Mouse (Mus musculus) adipocyte (in vitro differentiated cells): ENCODE measurements around the gene Tas2r121.
"Not testable (repeated sequence)": the region's sequence is repeated elsewhere in the genome, so short reads cannot be mapped to it uniquely, and the experiment has no call there.

Experiments used
- DNase-seq: peaks from one replicate; pipeline ENCODE4 v3.0.0-alpha.2; 2016; ENCODE audit warnings: low spot score

Tas2r121 gene

DNA sequence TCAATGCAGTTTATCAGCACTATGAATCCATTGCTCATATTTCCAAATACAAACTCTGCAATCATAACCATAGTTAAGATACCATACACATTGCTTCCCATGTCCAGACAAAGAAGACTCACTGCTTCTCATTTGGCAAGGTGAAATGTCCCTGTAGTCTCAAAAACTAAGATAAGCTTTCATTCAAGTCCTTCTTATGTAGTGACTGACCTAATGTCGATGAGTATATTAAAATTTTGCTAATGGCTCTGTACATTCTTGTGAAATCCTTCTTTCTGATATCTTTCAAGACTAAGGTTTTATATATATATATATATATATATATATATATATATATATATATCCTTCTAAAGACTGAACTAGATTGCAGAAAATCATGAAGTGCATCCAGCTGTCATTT, at the start of gene Tas2r121:
TSS of gene Tas2r121 (minus strand) at position 101 of the 400 bp plus-strand sequence.
- no peak for DNase-seq

DNA sequence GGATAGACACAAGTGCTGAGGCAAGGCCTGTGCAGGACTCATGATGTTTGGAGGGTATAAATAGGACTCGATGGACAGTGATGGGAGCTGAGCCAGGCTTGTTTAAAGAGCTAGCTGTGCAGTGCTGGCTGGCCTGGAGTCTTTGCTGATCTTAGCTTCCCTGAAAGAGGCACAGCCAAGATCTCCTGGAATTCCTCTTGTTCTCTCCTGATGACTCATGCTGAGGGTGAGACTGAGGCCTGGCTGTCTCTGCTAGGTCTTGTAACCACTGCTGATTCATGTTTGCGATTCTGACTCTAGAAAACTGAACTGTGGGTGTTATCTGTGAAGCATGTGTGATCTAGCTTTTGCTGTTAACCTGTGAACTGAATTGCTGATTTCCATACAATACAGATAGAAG, 49.4 kb upstream of the Tas2r121 start:
- no peak for DNase-seq

- no peak for DNase-seq
Measured at GRCm38 (mm10) chr6:132737935-132738334, 37.1 kb upstream of the Tas2r121 start, which contains the start of gene Tas2r115. TSS of gene Tas2r115 (minus strand) at chr6:132738035.

DNA sequence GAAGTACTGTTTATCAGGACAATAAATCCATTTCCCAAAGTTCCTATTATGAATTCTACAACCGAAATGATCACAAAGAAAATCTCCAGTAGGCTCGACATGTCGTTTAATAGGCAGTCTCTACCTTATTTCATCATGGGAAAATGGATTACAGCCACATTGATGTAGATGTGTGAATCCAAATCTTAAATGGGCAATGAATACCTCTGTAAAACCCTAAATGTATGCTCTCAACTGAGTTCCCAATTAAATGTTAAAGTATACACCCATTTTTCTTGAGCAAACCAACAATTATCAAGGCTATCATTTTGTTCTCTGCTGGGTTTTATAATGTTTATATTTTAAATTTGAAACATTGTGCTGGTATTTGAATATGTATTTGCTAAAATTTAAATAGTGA, 11.0 kb upstream of the Tas2r121 start, which contains the start of gene Tas2r122:
TSS of gene Tas2r122 (minus strand) at position 101 of the 400 bp plus-strand sequence.
- DNase-seq, result no peak

DNA sequence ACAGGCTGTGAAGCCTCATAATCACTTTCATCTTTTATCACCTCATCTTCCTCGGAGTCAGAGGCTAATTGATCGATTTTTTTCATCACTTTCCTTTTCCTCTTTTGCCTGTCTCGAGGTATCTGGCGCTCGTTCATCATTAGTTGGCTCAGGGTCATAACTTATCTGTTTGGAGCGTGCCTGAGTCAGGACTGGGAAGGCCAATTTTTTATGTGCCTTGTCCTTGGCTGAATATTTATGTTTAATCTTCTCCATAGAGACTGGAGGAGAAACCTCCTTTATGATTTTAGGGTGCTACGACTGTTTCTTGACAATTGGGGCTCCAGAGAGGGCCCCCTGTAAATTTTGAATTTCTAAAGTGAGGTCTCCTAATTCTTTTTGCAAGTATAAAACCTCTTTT, 9.2 kb downstream of the Tas2r121 start:
- not testable (repeated sequence) for DNase-seq

DNA sequence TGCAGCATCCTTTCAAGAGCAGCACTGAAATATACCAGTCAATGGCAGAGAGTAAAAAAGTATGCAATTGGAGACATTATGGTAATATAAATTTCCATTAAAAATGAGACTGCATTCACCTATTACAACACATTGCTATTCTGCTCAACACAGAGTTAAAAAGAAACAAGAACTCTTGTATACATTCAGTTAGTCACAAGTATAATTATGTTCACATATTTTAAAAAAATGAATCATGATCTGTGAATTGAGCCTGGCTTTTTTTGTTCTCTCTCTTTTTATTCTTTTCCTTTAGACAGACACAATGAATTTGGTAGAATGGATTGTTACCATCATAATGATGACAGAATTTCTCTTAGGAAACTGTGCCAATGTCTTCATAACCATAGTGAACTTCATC, 44.2 kb downstream of the Tas2r121 start, which contains the start of gene Tas2r120:
TSS of gene Tas2r120 (plus strand) at position 301 of the 400 bp plus-strand sequence.
- DNase-seq, result no peak

DNA sequence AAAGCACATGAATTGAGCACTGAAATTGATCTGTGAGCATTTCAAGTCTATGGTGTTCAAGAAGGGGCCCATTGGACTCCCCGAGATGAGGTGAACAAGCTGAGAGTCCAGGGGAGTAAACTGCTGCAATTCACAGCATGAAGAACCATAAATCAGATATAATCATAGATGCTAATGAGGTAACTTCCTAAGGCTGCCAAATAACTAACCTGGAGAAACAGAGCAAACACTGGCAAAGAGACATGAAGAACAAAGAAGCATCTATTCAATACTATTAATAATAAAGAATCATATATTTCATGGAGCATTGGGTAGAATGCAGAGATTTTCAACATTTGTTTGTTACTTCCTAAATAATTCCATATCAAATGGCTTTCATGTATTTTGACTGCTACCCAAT, 49.4 kb downstream of the Tas2r121 start, which contains the start of gene A630073D07Rik:
TSS of gene A630073D07Rik (minus strand) at position 101 of the 400 bp plus-strand sequence.
- no peak for DNase-seq
